Mouse (Mus musculus) cerebellum, adult 11-12 months (tissue): Measurements from ENCODE around the gene Stil.

Source experiments
- DNase-seq: peaks from one replicate; pipeline ENCODE4 v3.0.0; 2022

Stil gene

GRCm38 (mm10) chr4:115051245-115051644 is 51.3 kb downstream of the Stil start:
- DNase-seq: no peak

GRCm38 (mm10) chr4:115052343-115053005 is 52.5 kb downstream of the Stil start:
- DNase-seq: no peak

- DNase-seq: no peak
Observed at GRCm38 (mm10) chr4:115055044-115055443, 55.1 kb downstream of the Stil start.

- no peak for DNase-seq
Observed at GRCm38 (mm10) chr4:115055691-115056090, 55.7 kb downstream of the Stil start.

- no peak for DNase-seq
Observed at GRCm38 (mm10) chr4:115056371-115056920, 56.5 kb downstream of the Stil start, which contains the start of gene Tal1. Tal1 (plus strand) TSS chr4:115056426.

- no peak for DNase-seq
Observed at GRCm38 (mm10) chr4:115056921-115057673, 57.1 kb downstream of the Stil start.

- no peak for DNase-seq
Observed at GRCm38 (mm10) chr4:115057674-115058316, 57.8 kb downstream of the Stil start.

GRCm38 (mm10) chr4:115058317-115058761 is 58.4 kb downstream of the Stil start:
- no peak for DNase-seq

- no peak for DNase-seq
Observed at GRCm38 (mm10) chr4:115058871-115059590, 59.1 kb downstream of the Stil start.

GRCm38 (mm10) chr4:115059871-115060270 is 59.9 kb downstream of the Stil start:
- DNase-seq: no peak

GRCm38 (mm10) chr4:115060753-115061152 is 60.8 kb downstream of the Stil start:
- no peak for DNase-seq

- no peak for DNase-seq
Observed at GRCm38 (mm10) chr4:115062540-115062874, 62.5 kb downstream of the Stil start.

- no peak for DNase-seq
Observed at GRCm38 (mm10) chr4:115062875-115063517, 63.0 kb downstream of the Stil start.

- no peak for DNase-seq
Observed at GRCm38 (mm10) chr4:115063518-115064239, 63.7 kb downstream of the Stil start.

GRCm38 (mm10) chr4:115071668-115072067 is 71.7 kb downstream of the Stil start:
- DNase-seq: no peak

GRCm38 (mm10) chr4:115074789-115075188 is 74.8 kb downstream of the Stil start:
- DNase-seq: no peak

- DNase-seq: no peak
Observed at GRCm38 (mm10) chr4:115075204-115075915, 75.4 kb downstream of the Stil start.

- no peak for DNase-seq
Observed at GRCm38 (mm10) chr4:115078892-115079820, 79.2 kb downstream of the Stil start.

- no peak for DNase-seq
Observed at GRCm38 (mm10) chr4:115079821-115080349, 79.9 kb downstream of the Stil start.

- no peak for DNase-seq
Observed at GRCm38 (mm10) chr4:115083031-115083430, 83.1 kb downstream of the Stil start.
